Mouse (Mus musculus): ENCODE data around the gene Sec61a2.
A peak's percentile ranks its signal among the peaks of the same experiment; 100 is the strongest.

GRCm38 (mm10) chr2:5844873-5845631, 50.2 kb downstream of the Sec61a2 start, which contains the start of the genes Nudt5 and Cdc123:
- TF ChIP-seq CTCF (IDR thresholded peaks at IDR 0.05; ENCODE audit: borderline replicate concordance, insufficient read depth, low read length) (peak; percentile 78; the same call in 1 of the 2 replicates), POLR2A (IDR thresholded peaks at IDR 0.05; ENCODE audit: low read depth, low read length) (peak; percentile 72)
